Mouse (Mus musculus): Measurements from ENCODE around the gene Xrcc6. TPM values are rescaled to one million over a fixed set of nuclear protein-coding genes. Genes with fewer than 3 reads are reported as not detected.
"Not testable (repeated sequence)": the region's sequence is repeated elsewhere in the genome, so short reads cannot be mapped to it uniquely, and the experiment has no call there.

The Xrcc6 gene
- total RNA-seq, 2 experiments from 2014 or later, result 18.7 to 23.9 TPM

- no peak for DNase-seq (ENCODE audit: low spot score in 2 of 2)
- intact Hi-C loops (cut with DNase I), result loop anchor here (2.0 kb wide), 1 partner anchor 28 kb away; no protein-coding TSS in a partner anchor
Measured at GRCm38 (mm10) chr15:81961078-81961451, 26.6 kb upstream of the Xrcc6 start.

- intact Hi-C loops (cut with DNase I), result no loop called here
- DNase-seq (ENCODE audit: low spot score in 2 of 2), result no peak
Measured at GRCm38 (mm10) chr15:81964262-81964661, 23.4 kb upstream of the Xrcc6 start.

- no peak for DNase-seq (ENCODE audit: low spot score in 2 of 2)
- intact Hi-C loops (cut with DNase I), result no loop called here
Measured at GRCm38 (mm10) chr15:81964980-81965545, 22.6 kb upstream of the Xrcc6 start.

- intact Hi-C loops (cut with DNase I), result no loop called here
- no peak for DNase-seq (ENCODE audit: low spot score in 2 of 2)
Measured at GRCm38 (mm10) chr15:81966062-81966829, 21.4 kb upstream of the Xrcc6 start.

GRCm38 (mm10) chr15:81967821-81968220, 19.8 kb upstream of the Xrcc6 start:
- no peak for DNase-seq (ENCODE audit: low spot score in 2 of 2)
- intact Hi-C loops (cut with DNase I), result no loop called here

- no peak for DNase-seq (ENCODE audit: low spot score in 2 of 2)
- intact Hi-C loops (cut with DNase I), result no loop called here
Measured at GRCm38 (mm10) chr15:81968447-81968846, 19.2 kb upstream of the Xrcc6 start.

GRCm38 (mm10) chr15:81969173-81969572, 18.5 kb upstream of the Xrcc6 start:
- no peak for DNase-seq (ENCODE audit: low spot score in 2 of 2)
- intact Hi-C loops (cut with DNase I), result no loop called here

- intact Hi-C loops (cut with DNase I); DNase-seq (ENCODE audit: low spot score in 2 of 2): not testable (repeated sequence)
Measured at GRCm38 (mm10) chr15:81969635-81970034, 18.0 kb upstream of the Xrcc6 start.

GRCm38 (mm10) chr15:81970498-81970897, 17.1 kb upstream of the Xrcc6 start:
- intact Hi-C loops (cut with DNase I); DNase-seq (ENCODE audit: low spot score in 2 of 2): not testable (repeated sequence)

- DNase-seq (ENCODE audit: low spot score in 2 of 2); intact Hi-C loops (cut with DNase I): not testable (repeated sequence)
Measured at GRCm38 (mm10) chr15:81975156-81975555, 12.5 kb upstream of the Xrcc6 start.

- no peak for DNase-seq (ENCODE audit: low spot score in 2 of 2)
- intact Hi-C loops (cut with DNase I), result no loop called here
Measured at GRCm38 (mm10) chr15:81980321-81980720, 7.3 kb upstream of the Xrcc6 start, which contains the start of gene 1700029P11Rik. 1700029P11Rik (plus strand) TSS chr15:81980540.

- intact Hi-C loops (cut with DNase I), result no loop called here
- no peak for DNase-seq (ENCODE audit: low spot score in 2 of 2)
Measured at GRCm38 (mm10) chr15:81982173-81982572, 5.5 kb upstream of the Xrcc6 start.

- intact Hi-C loops (cut with DNase I), result loop anchor here (5.0 kb wide), 1 partner anchor 48 kb away; the partner anchor contains the start of gene Csdc2
- DNase-seq (ENCODE audit: low spot score in 2 of 2), result no peak
Measured at GRCm38 (mm10) chr15:81985267-81986161, 2.1 kb upstream of the Xrcc6 start.

- peak; percentile 90 to 92 for DNase-seq (ENCODE audit: low spot score in 2 of 2)
- intact Hi-C loops (cut with DNase I), result loop anchor here (2.0 to 5.0 kb wide), 2 partner anchors 29 to 52 kb away; partner anchors contain the start of genes Csdc2 and Pmm1
Measured at GRCm38 (mm10) chr15:81989371-81990062, 1.9 kb downstream of the Xrcc6 start.

- DNase-seq (ENCODE audit: low spot score in 2 of 2), result no peak
- intact Hi-C loops (cut with DNase I), result no loop called here
Measured at GRCm38 (mm10) chr15:81990549-81990948, 2.9 kb downstream of the Xrcc6 start.

GRCm38 (mm10) chr15:81993992-81994391, 6.4 kb downstream of the Xrcc6 start:
- no peak for DNase-seq (ENCODE audit: low spot score in 2 of 2)
- intact Hi-C loops (cut with DNase I), result no loop called here

- no peak for DNase-seq (ENCODE audit: low spot score in 2 of 2)
Measured at GRCm38 (mm10) chr15:82004257-82004656, 16.6 kb downstream of the Xrcc6 start.

GRCm38 (mm10) chr15:82011947-82012346, 24.3 kb downstream of the Xrcc6 start:
- no peak for DNase-seq (ENCODE audit: low spot score in 2 of 2)
- intact Hi-C loops (cut with DNase I), result no loop called here

More at GRCm38 (mm10) chr15:82004257-82004656, 16.6 kb downstream of the Xrcc6 start:
- intact Hi-C loops (cut with DNase I), result no loop called here

GRCm38 (mm10) chr15:82014745-82015391, 27.2 kb downstream of the Xrcc6 start:
- DNase-seq (ENCODE audit: low spot score in 2 of 2), result no peak
- intact Hi-C loops (cut with DNase I), result no loop called here
